Mouse (Mus musculus): ENCODE measurements around the gene Lrrn4cl.
A peak's percentile ranks its signal among the peaks of the same experiment; 100 is the strongest.

Gene Lrrn4cl

GRCm38 (mm10) chr19:8850402-8850901 lies at the start of gene Lrrn4cl:
Gene Lrrn4cl, plus strand, starts transcription at chr19:8850768.
- DNase-seq (ENCODE audit: low read depth, low spot score): no peak

- DNase-seq (ENCODE audit: low read depth, low spot score): peak; percentile 98
These were observed 48.3 kb upstream of the Lrrn4cl start, which contains the start of gene Zbtb3 for GRCm38 (mm10) chr19:8802130-8802821. Gene Zbtb3, plus strand, starts transcription at chr19:8802555.

GRCm38 (mm10) chr19:8803204-8803780 lies 47.3 kb upstream of the Lrrn4cl start:
- DNase-seq (ENCODE audit: low read depth, low spot score): no peak

- no peak for DNase-seq (ENCODE audit: low read depth, low spot score)
These were observed 46.5 kb upstream of the Lrrn4cl start for GRCm38 (mm10) chr19:8803879-8804660.

GRCm38 (mm10) chr19:8806810-8807209 lies 43.8 kb upstream of the Lrrn4cl start:
- peak; percentile 82 for DNase-seq (ENCODE audit: low read depth, low spot score)

GRCm38 (mm10) chr19:8815812-8816211 lies 34.8 kb upstream of the Lrrn4cl start:
- DNase-seq (ENCODE audit: low read depth, low spot score): no peak

- no peak for DNase-seq (ENCODE audit: low read depth, low spot score)
These were observed 33.6 kb upstream of the Lrrn4cl start for GRCm38 (mm10) chr19:8817001-8817400.

- DNase-seq (ENCODE audit: low read depth, low spot score): peak; percentile 54
These were observed 32.2 kb upstream of the Lrrn4cl start for GRCm38 (mm10) chr19:8818301-8818798.

- DNase-seq (ENCODE audit: low read depth, low spot score): peak; percentile 98
These were observed 31.6 kb upstream of the Lrrn4cl start, which contains the start of gene Ttc9c for GRCm38 (mm10) chr19:8818801-8819595. Gene Ttc9c, minus strand, starts transcription at chr19:8819333.

- DNase-seq (ENCODE audit: low read depth, low spot score): peak; percentile 100
These were observed 30.8 kb upstream of the Lrrn4cl start, which contains the start of gene Hnrnpul2 for GRCm38 (mm10) chr19:8819596-8820423. Gene Hnrnpul2, plus strand, starts transcription at chr19:8820010.

- DNase-seq (ENCODE audit: low read depth, low spot score): no peak
These were observed 30.1 kb upstream of the Lrrn4cl start for GRCm38 (mm10) chr19:8820424-8820956.

- DNase-seq (ENCODE audit: low read depth, low spot score): peak; percentile 26
These were observed 29.4 kb upstream of the Lrrn4cl start for GRCm38 (mm10) chr19:8821146-8821545.

- no peak for DNase-seq (ENCODE audit: low read depth, low spot score)
These were observed 27.9 kb upstream of the Lrrn4cl start for GRCm38 (mm10) chr19:8822696-8823095.

GRCm38 (mm10) chr19:8829660-8830059 lies 20.9 kb upstream of the Lrrn4cl start, which contains the start of gene AC129217.1:
Gene AC129217.1, plus strand, starts transcription at chr19:8829773.
- no peak for DNase-seq (ENCODE audit: low read depth, low spot score)

GRCm38 (mm10) chr19:8830664-8831063 lies 19.9 kb upstream of the Lrrn4cl start:
- DNase-seq (ENCODE audit: low read depth, low spot score): no peak

- no peak for DNase-seq (ENCODE audit: low read depth, low spot score)
These were observed 19.3 kb upstream of the Lrrn4cl start for GRCm38 (mm10) chr19:8831262-8831661.

- DNase-seq (ENCODE audit: low read depth, low spot score): no peak
These were observed 17.6 kb upstream of the Lrrn4cl start for GRCm38 (mm10) chr19:8832971-8833370.

- peak; percentile 19 for DNase-seq (ENCODE audit: low read depth, low spot score)
These were observed 14.2 kb upstream of the Lrrn4cl start for GRCm38 (mm10) chr19:8836327-8836726.

GRCm38 (mm10) chr19:8837251-8837791 lies 13.2 kb upstream of the Lrrn4cl start, which contains the start of gene Bscl2:
Gene Bscl2, plus strand, starts transcription at chr19:8837467.
- peak; percentile 92 for DNase-seq (ENCODE audit: low read depth, low spot score)

All from A20 (cell line).